Mouse (Mus musculus): Measurements from ENCODE around the gene Pard6a. TPM values are rescaled to one million over a fixed set of nuclear protein-coding genes. Genes with fewer than 3 reads are reported as not detected.

Gene Pard6a
- polyA plus RNA-seq (2016; fragmentation: Nextera tagmentation; extraction: Ambion mirVana) = 25.9 and 28.2 TPM in 2 replicates

- no peaks in the 10 kb centered on the region for H3K27me3 ChIP-seq (ENCODE audit: low read depth, poor library complexity, severe bottlenecking)
- peak; percentile 98 for DNase-seq (ENCODE audit: low spot score)
Observed at GRCm38 (mm10) chr8:105700966-105701824, at the start of gene Pard6a, which contains the start of gene Acd. Gene Pard6a (plus strand): TSS chr8:105701148. Gene Acd (minus strand): TSS chr8:105701102.

DNA sequence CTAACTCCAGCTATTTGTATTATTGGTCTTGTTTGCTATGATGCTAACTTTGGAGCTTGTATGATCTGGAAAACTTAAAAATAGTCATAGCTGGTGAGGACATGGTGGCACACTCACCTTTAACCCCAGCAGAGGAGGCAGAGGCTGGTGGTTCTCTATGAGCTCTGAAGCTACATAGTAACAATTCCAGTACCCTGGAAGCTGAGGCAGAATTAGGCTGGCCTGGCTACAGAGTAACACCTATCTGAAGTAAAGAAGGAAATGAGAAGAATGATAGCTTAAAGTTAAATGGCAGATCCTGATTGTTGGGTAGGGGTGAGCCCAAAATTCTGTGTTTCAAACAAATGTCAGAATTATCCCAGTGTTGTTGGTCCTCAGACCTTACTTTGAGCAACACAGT lies 43.3 kb upstream of the Pard6a start:
- H3K27me3 ChIP-seq (ENCODE audit: low read depth, poor library complexity, severe bottlenecking) = no peaks in the 10 kb centered on the region
- DNase-seq (ENCODE audit: low spot score) = no peak
- no peak overlapping the region for H3K4me3 ChIP-seq
- no peaks in the 10 kb centered on the region for H3K9me3 ChIP-seq (replicated peaks)
- no peak overlapping the region for H3K27ac ChIP-seq (replicated peaks)
- H3K36me3 ChIP-seq = peaks cover 51% of the 10 kb centered on the region
- no peaks in the 10 kb centered on the region for H3K4me1 ChIP-seq

More at GRCm38 (mm10) chr8:105700966-105701824, at the start of gene Pard6a, which contains the start of gene Acd:
- H3K36me3 ChIP-seq = peaks cover 74% of the 10 kb centered on the region
- H3K9me3 ChIP-seq (replicated peaks) = no peaks in the 10 kb centered on the region
- peak within 1 kb of the TSS; percentile 81 for H3K4me3 ChIP-seq
- H3K4me1 ChIP-seq = peaks cover 33% of the 10 kb centered on the region
- under 1% methylated on average over 60 of the region's 60 CpGs for WGBS
- H3K27ac ChIP-seq (replicated peaks) = peak within 1 kb of the TSS; percentile 86

- H3K9me3 ChIP-seq (replicated peaks) = no peaks in the 10 kb centered on the region
- WGBS = 86% methylated on average over 3 of the region's 3 CpGs
- H3K4me1 ChIP-seq = no peaks in the 10 kb centered on the region
- no peaks in the 10 kb centered on the region for H3K27me3 ChIP-seq (ENCODE audit: low read depth, poor library complexity, severe bottlenecking)
- peaks cover 52% of the 10 kb centered on the region for H3K36me3 ChIP-seq
- H3K4me3 ChIP-seq = no peak overlapping the region
- H3K27ac ChIP-seq (replicated peaks) = no peak overlapping the region
- DNase-seq (ENCODE audit: low spot score) = no peak
Observed at GRCm38 (mm10) chr8:105661167-105661566, 39.8 kb upstream of the Pard6a start.

DNA sequence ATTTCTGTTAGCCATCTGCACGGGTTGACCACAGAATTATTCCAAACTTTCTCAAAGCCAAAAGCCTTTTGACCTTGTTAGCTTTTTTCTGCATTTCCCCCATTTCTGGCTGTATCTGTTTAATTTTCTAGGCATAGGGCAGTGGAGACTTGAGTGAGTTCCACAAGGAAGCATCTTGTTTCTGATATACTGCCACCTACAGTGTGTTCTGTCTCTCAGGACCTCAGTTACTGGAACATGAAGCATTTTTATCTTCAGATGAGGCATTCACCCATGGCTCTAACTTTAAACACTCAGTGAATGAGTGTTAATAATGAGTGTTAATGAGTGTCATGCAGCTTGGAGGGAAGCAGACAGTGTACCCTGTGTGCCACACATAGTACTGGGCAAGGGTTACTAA lies 23.1 kb upstream of the Pard6a start:
- 88% methylated on average over 1 of the region's 1 CpGs for whole genome bisulfite sequencing
- Histone ChIP-seq H3K9me3 (replicated peaks) (no peaks in the 10 kb centered on the region), H3K27ac (replicated peaks) (no peak overlapping the region), H3K36me3 (peaks cover 98% of the 10 kb centered on the region), H3K27me3 (ENCODE audit: low read depth, poor library complexity, severe bottlenecking) (no peaks in the 10 kb centered on the region), H3K4me3 (no peak overlapping the region), H3K4me1 (no peaks in the 10 kb centered on the region)
- no peak for DNase-seq (ENCODE audit: low spot score)

DNA sequence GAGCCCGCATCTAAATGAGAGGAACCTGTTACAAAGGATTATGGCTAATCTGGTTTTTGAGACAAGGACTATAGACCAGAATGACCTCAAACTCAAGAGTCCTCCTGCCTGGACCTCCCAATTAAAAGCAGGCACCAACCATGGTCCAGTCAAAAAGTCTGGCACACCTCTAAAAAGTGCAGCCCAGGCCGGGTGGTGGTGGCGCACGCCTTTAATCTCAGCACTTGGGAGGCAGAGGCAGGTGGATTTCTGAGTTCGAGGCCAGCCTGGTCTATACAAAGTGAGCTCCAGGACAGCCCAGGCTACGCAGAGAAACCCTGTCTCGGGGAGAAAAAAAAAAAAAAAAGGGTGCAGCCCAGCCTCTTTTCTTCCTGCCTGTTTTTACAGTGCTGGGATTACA lies 15.6 kb upstream of the Pard6a start:
- 79% methylated on average over 7 of the region's 7 CpGs for WGBS
- H3K4me1 ChIP-seq = peaks cover 15% of the 10 kb centered on the region
- H3K27me3 ChIP-seq (ENCODE audit: low read depth, poor library complexity, severe bottlenecking) = no peaks in the 10 kb centered on the region
- no peak overlapping the region for H3K27ac ChIP-seq (replicated peaks)
- H3K4me3 ChIP-seq = no peak overlapping the region
- H3K36me3 ChIP-seq = peaks cover 42% of the 10 kb centered on the region
- H3K9me3 ChIP-seq (replicated peaks) = no peaks in the 10 kb centered on the region
- DNase-seq (ENCODE audit: low spot score) = no peak

DNA sequence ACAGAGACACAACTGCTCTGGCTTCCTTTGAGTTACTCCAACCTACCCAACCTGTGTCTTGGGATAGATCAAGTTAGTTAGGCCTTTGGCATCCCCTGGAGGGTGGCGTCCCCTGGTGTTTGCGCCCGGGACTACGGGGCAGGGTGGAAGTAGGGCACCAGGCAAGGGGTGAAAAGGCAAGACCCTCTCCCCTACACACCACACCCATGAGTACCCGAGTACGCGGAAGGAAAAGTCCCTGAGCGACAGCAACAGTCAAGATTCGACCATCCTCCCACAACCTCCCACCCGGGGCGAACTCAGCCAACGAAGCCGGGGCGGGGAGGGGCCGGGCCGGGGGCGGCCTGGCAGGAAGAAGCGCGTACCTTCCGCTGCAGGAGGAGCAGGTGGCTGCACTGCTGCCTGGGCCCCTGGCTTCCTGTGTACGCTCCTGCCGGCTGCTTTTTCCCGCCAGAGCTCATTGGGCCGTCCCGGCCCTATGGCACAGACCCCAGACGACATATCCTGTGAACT lies 15.1 kb upstream of the Pard6a start, which contains the start of gene Carmil2:
Carmil2 (plus strand) TSS at position 479 of the 513 bp plus-strand sequence.
- Histone ChIP-seq H3K27ac (replicated peaks) (0 out of 2 replicates have a peak within 1 kb of the TSS, but pooled peaks have one; percentile 1), H3K4me3 (peak within 1 kb of the TSS; percentile 23; the same call in 1 of the 2 replicates), H3K4me1 (peaks cover 15% of the 10 kb centered on the region), H3K27me3 (ENCODE audit: low read depth, poor library complexity, severe bottlenecking) (no peaks in the 10 kb centered on the region), H3K36me3 (peaks cover 37% of the 10 kb centered on the region), H3K9me3 (replicated peaks) (no peaks in the 10 kb centered on the region)
- DNase-seq (ENCODE audit: low spot score) = peak; percentile 55
- WGBS = 14% methylated on average over 26 of the region's 26 CpGs

DNA sequence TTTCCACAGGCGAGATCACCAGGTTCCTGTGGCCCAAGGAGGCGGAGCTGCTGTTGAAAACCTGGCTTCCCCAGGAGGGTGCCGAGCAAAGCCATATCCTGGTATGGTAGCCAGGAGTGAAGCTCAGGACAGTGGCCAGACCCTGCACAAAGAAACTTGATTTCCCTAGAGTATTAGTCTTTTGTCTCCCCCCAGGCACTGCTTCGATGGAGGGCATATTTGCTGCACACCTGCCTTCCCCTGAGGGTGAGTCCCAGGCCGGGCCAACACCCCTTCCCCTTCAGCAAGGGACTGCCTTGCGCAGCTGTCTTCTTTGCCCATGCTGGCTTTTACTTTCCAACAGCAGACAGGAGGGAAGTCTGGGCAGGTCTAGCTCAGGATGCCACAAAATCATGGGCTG lies 14.4 kb upstream of the Pard6a start:
- no peak for DNase-seq (ENCODE audit: low spot score)
- H3K27ac ChIP-seq (replicated peaks) = 0 out of 2 replicates have a peak overlapping the region, but pooled peaks have one; percentile 1
- H3K36me3 ChIP-seq = peaks cover 30% of the 10 kb centered on the region
- H3K9me3 ChIP-seq (replicated peaks) = no peaks in the 10 kb centered on the region
- H3K4me1 ChIP-seq = peaks cover 15% of the 10 kb centered on the region
- WGBS = 72% methylated on average over 6 of the region's 6 CpGs
- H3K4me3 ChIP-seq = no peak overlapping the region
- no peaks in the 10 kb centered on the region for H3K27me3 ChIP-seq (ENCODE audit: low read depth, poor library complexity, severe bottlenecking)

DNA sequence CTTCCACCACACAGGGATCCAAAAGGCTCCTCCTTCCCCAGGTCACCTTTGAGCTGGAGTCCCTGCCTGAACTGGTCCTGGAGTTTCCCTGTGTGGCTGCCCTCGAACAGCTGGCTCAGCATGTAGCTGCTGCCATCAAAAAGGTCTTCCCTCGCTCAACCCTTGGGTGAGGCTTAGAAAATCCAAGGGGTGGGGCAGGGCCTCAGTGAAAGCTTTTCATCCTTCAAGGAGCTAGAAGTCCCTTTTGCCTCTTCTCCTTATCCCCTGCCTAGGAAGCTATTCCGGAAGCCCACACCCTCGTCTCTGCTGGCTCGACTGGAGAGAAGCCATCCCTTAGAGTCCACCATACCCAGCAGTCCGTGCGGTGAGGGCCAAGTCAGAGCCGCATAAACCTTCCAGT lies 13.4 kb upstream of the Pard6a start:
- no peak for DNase-seq (ENCODE audit: low spot score)
- WGBS = 65% methylated on average over 8 of the region's 8 CpGs
- H3K4me1 ChIP-seq = peaks cover 15% of the 10 kb centered on the region

DNA sequence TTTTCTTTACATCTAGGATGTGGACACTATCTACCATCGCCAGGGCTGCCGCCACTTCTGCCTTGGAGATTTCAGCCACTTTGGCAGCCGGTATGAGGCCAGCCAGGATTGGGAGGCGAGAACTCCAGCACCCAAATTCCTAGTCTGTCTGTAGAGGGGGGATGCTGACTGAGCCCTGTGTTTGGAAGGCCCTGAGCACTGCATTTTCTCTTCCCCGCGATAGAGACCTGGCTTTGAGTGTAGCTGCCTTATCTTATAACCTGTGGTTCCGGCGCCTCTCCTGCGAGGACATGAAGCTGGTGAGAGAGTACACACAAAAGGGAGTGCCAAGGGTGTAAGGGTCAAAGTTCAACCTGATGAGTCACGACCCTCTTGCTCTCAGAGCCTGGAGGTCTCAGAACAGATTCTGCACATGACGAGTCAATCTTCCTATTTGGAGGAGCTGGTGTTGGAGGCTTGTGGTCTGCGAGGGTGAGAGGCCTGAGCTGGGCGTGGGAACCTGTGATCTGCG lies 12.7 kb upstream of the Pard6a start:
- peaks cover 15% of the 10 kb centered on the region for H3K4me1 ChIP-seq
- no peak overlapping the region for H3K4me3 ChIP-seq
- DNase-seq (ENCODE audit: low spot score) = no peak
- H3K9me3 ChIP-seq (replicated peaks) = peaks cover 10% of the 10 kb centered on the region
- H3K27ac ChIP-seq (replicated peaks) = no peak overlapping the region
- 74% methylated on average over 14 of the region's 14 CpGs for WGBS
- peaks cover 23% of the 10 kb centered on the region for H3K36me3 ChIP-seq
- H3K27me3 ChIP-seq (ENCODE audit: low read depth, poor library complexity, severe bottlenecking) = no peaks in the 10 kb centered on the region

More for the DNA sequence above, 13.4 kb upstream of the Pard6a start:
- H3K9me3 ChIP-seq (replicated peaks) = peaks cover 3% of the 10 kb centered on the region; the same call in 1 of the 2 replicates
- peaks cover 23% of the 10 kb centered on the region for H3K36me3 ChIP-seq
- H3K27me3 ChIP-seq (ENCODE audit: low read depth, poor library complexity, severe bottlenecking) = no peaks in the 10 kb centered on the region
- no peak overlapping the region for H3K4me3 ChIP-seq
- H3K27ac ChIP-seq (replicated peaks) = no peak overlapping the region

- 60% methylated on average over 35 of the region's 35 CpGs for WGBS
- H3K4me3 ChIP-seq = no peak overlapping the region
- peaks cover 25% of the 10 kb centered on the region for H3K4me1 ChIP-seq
- peaks cover 14% of the 10 kb centered on the region for H3K36me3 ChIP-seq
- DNase-seq (ENCODE audit: low spot score) = no peak
- H3K27ac ChIP-seq (replicated peaks) = no peak overlapping the region
- peaks cover 10% of the 10 kb centered on the region for H3K9me3 ChIP-seq (replicated peaks)
- peaks cover 6% of the 10 kb centered on the region; the same call in 1 of the 2 replicates for H3K27me3 ChIP-seq (ENCODE audit: low read depth, poor library complexity, severe bottlenecking)
Observed at GRCm38 (mm10) chr8:105689256-105689982, 11.5 kb upstream of the Pard6a start.

DNA sequence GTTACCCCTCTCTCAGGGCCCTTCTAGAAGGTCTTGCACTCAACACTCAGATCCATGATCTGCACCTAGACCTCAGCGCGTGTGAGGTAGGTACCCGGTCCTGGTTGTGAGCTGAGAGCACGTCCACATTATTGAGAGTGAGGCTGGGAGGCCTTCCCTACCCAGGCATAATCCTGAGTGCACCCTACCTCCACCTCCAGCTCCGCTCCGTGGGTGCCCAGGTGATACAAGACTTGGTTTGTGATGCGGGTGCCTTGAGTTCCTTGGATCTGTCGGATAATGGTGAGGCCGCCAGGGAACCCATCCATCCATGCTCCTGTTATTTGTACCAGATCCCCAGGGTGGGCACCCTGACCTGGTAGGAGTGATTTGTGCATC lies 11.0 kb upstream of the Pard6a start:
- Histone ChIP-seq H3K4me1 (peaks cover 30% of the 10 kb centered on the region), H3K27ac (replicated peaks) (no peak overlapping the region), H3K36me3 (peaks cover 12% of the 10 kb centered on the region), H3K9me3 (replicated peaks) (peaks cover 10% of the 10 kb centered on the region), H3K4me3 (no peak overlapping the region), H3K27me3 (ENCODE audit: low read depth, poor library complexity, severe bottlenecking) (peaks cover 12% of the 10 kb centered on the region; the same call in 1 of the 2 replicates)
- peak; percentile 10 for DNase-seq (ENCODE audit: low spot score)
- WGBS = 92% methylated on average over 9 of the region's 9 CpGs

DNA sequence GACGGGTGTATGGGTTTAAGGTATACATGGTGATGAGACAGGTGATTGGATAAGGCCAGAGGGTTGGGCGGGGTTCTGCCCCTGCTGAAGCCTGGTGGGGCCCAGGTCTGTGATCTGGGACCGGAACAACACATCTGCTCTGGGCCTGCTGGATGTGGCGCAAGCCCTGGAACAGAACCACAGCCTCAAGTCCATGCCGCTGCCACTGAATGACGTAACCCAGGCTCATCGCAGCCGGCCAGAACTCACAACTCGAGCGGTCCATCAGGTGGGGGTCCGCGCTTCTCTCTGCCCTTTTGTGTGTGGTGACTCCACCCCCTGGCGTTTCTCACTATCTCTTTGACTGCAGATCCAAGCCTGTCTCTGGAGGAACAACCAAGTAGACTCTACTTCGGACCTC lies 10.0 kb upstream of the Pard6a start:
- peaks cover 17% of the 10 kb centered on the region for H3K36me3 ChIP-seq
- H3K4me3 ChIP-seq = no peak overlapping the region
- H3K27ac ChIP-seq (replicated peaks) = no peak overlapping the region
- peak; percentile 9 for DNase-seq (ENCODE audit: low spot score)
- H3K27me3 ChIP-seq (ENCODE audit: low read depth, poor library complexity, severe bottlenecking) = peaks cover 18% of the 10 kb centered on the region
- WGBS = 86% methylated on average over 14 of the region's 14 CpGs
- peaks cover 10% of the 10 kb centered on the region for H3K9me3 ChIP-seq (replicated peaks)
- H3K4me1 ChIP-seq = peaks cover 27% of the 10 kb centered on the region

Data from midbrain, embryonic 10.5 days (tissue).